9 mouse cellular contexts compared by ENCODE assay signal in the genomic region with DNA sequence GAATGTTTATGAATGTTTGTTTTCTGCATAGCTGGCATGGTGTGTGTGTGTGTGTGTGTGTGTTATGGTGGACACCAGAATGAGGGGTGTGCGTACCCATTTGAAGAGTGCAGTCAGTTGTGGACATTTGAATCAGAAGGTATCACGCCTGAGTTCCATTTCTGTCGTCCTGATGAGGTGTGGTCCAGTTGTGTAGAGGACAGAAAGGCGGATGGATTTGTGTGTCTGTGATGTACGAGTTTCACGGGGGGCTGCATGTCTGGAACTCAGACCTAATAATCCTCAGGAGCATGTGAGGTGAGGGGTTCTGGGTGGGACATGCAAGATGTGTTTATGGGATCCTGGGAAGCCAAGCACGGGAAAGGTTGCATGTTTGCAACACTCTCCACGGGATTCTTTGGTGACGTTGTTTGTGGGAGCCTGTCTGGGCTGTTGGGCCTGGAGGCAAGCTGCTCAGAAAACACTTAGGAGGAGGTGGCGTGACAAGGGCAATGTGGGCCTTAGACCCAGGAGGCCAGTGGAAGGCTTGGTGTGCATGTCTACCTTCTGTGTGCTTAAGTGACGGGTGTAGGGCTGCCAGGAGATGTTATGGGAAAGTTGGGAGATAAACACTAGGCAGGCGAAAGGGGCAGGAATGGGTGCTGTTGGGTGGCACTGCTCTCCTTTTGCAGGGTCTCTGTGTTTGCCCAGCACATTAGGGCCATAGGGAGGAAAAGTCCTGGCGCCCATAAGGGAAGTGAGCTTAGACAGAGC. TPM values are rescaled to one million over a fixed set of nuclear protein-coding genes. Genes with fewer than 3 reads are reported as not detected.
A peak's percentile ranks its signal among the peaks of the same experiment; 100 is the strongest.
DNase-seq lines count a peak whose midpoint lies in the region; ATAC-seq and TF ChIP-seq lines count a peak whose summit lies in the region.
"Had no signal": no experiment of that assay in that cellular context is flagged by ENCODE, and none has a peak within 500 bp of the region (broad histone marks: within the 10 kb centered on the region; RNA-seq: fewer than 3 reads in every experiment).

No protein-coding gene starts in this region.

- H3K36me3 ChIP-seq in heart, embryonic 12.5 days: peaks cover 6% of the 10 kb centered on the region; the same call in 1 of the 2 replicates
- H3K36me3 ChIP-seq in limb, embryonic 12.5 days: no peaks in the 10 kb centered on the region
- no peaks in the 10 kb centered on the region for H3K36me3 ChIP-seq in neural tube, embryonic 12.5 days

- peak overlapping the region; percentile 99 for H3K27ac ChIP-seq in left cerebral cortex, adult 2 months
- peak overlapping the region; percentile 93 for H3K27ac ChIP-seq in heart, embryonic 12.5 days (ENCODE audit: poor library complexity, severe bottlenecking)
- H3K27ac ChIP-seq in limb, embryonic 12.5 days: peak overlapping the region; percentile 66; the same call in 1 of the 2 replicates
- no peak overlapping the region for H3K27ac ChIP-seq in neural tube, embryonic 12.5 days

- WGBS in heart, embryonic 12.5 days: 46% methylated on average over 13 of the region's 13 CpGs
- 55% methylated on average over 13 of the region's 13 CpGs for WGBS in limb, embryonic 12.5 days
- 71% methylated on average over 13 of the region's 13 CpGs for WGBS in neural tube, embryonic 12.5 days

- H3K4me2 ChIP-seq in heart, embryonic 12.5 days: peak overlapping the region; percentile 75
- peak overlapping the region; percentile 78 for H3K4me2 ChIP-seq in limb, embryonic 12.5 days
- H3K4me2 ChIP-seq in neural tube, embryonic 12.5 days (replicated peaks): peak overlapping the region; percentile 81

- H3K27me3 ChIP-seq in heart, embryonic 12.5 days (replicated peaks): no peaks in the 10 kb centered on the region
- no peaks in the 10 kb centered on the region for H3K27me3 ChIP-seq in limb, embryonic 12.5 days
- no peaks in the 10 kb centered on the region for H3K27me3 ChIP-seq in neural tube, embryonic 12.5 days (replicated peaks)

- DNase-seq in left cerebral cortex, adult 2 months (ENCODE audit: extremely low spot score in 1 of 2, low spot score in 2 of 2): no peak
- DNase-seq in left cerebral cortex, adult 9 months (ENCODE audit: low spot score in 2 of 2): no peak
- no peak for DNase-seq in left cerebral cortex, adult 11 months (ENCODE audit: low spot score)
- DNase-seq in adrenal gland, postnatal 4 days (ENCODE audit: low spot score in 2 of 2): no peak
- DNase-seq in left cerebral cortex, postnatal 36 days (ENCODE audit: low spot score in 2 of 2): no peak

- no peaks in the 10 kb centered on the region for H3K9me3 ChIP-seq in heart, embryonic 12.5 days (replicated peaks)
- H3K9me3 ChIP-seq in limb, embryonic 12.5 days: no peaks in the 10 kb centered on the region
- no peaks in the 10 kb centered on the region for H3K9me3 ChIP-seq in neural tube, embryonic 12.5 days

- peaks cover 36% of the 10 kb centered on the region for H3K4me1 ChIP-seq in heart, embryonic 12.5 days (replicated peaks)
- H3K4me1 ChIP-seq in limb, embryonic 12.5 days (replicated peaks): peaks cover 26% of the 10 kb centered on the region
- peaks cover 17% of the 10 kb centered on the region for H3K4me1 ChIP-seq in neural tube, embryonic 12.5 days

- no peak for TF ChIP-seq CTCF in left cerebral cortex, adult 2 months (IDR thresholded peaks at IDR 0.05)

- intact Hi-C loops in left cerebral cortex, adult 2 months (cut with DNase I): loop anchor here (2.0 kb wide), 2 partner anchors 36 to 68 kb away; no protein-coding TSS in a partner anchor
- intact Hi-C loops in left cerebral cortex, postnatal 36 days (cut with DNase I): loop anchor here (1.0 kb wide), 1 partner anchor 36 kb away; no protein-coding TSS in a partner anchor

- H3K9ac ChIP-seq in heart, embryonic 12.5 days: peak overlapping the region; percentile 96
- H3K9ac ChIP-seq in limb, embryonic 12.5 days (replicated peaks): peak overlapping the region; percentile 92
- peak overlapping the region; percentile 92 for H3K9ac ChIP-seq in neural tube, embryonic 12.5 days

- no peak for ATAC-seq in heart, embryonic 12.5 days (ENCODE audit: insufficient number of reproducible peaks, low FRiP score)
- ATAC-seq in limb, embryonic 12.5 days (ENCODE audit: insufficient number of reproducible peaks, insufficient read depth, low FRiP score, low TSS enrichment, low read depth): no peak
- no peak for ATAC-seq in neural tube, embryonic 12.5 days (ENCODE audit: low FRiP score, low read depth)

- H3K4me3 ChIP-seq in left cerebral cortex, adult 2 months: peak overlapping the region; percentile 99
- H3K4me3 ChIP-seq in heart, embryonic 12.5 days: peak overlapping the region; percentile 80
- peak overlapping the region; percentile 86 for H3K4me3 ChIP-seq in limb, embryonic 12.5 days (replicated peaks)
- H3K4me3 ChIP-seq in neural tube, embryonic 12.5 days: peak overlapping the region; percentile 79; the same call in 1 of the 2 replicates

RNA-seq across cellular contexts. Expression of a gene that starts 1.3 kb away (rescaled TPM):
- 100 to 1,000 TPM; 134 to 167 TPM for total RNA-seq in left cerebral cortex, adult 2 months (2021)
- 2.9 and 3.3 TPM in 2 replicates for polyA plus RNA-seq in heart, embryonic 12.5 days (2016; fragmentation: Nextera tagmentation; extraction: Ambion mirVana)
- 1.9 and 2.4 TPM in 2 replicates for polyA plus RNA-seq in limb, embryonic 12.5 days (2016; fragmentation: Nextera tagmentation; extraction: Ambion mirVana)
- polyA plus RNA-seq in neural tube, embryonic 12.5 days (2016; fragmentation: Nextera tagmentation; extraction: Ambion mirVana): 2.3 and 2.4 TPM in 2 replicates
- total RNA-seq in adrenal gland, postnatal 4 days (2021): 10 to 100 TPM; 48.5 to 58.3 TPM
- total RNA-seq in left cerebral cortex, postnatal 36 days (2021): 100 to 1,000 TPM; 122 to 127 TPM

RNA-seq across cellular contexts. Expression of a gene that starts 5.3 kb away (rescaled TPM):
- not detected for total RNA-seq in left cerebral cortex, adult 2 months (2021)
- 0.33 TPM in 2 replicates for polyA plus RNA-seq in heart, embryonic 12.5 days (2016; fragmentation: Nextera tagmentation; extraction: Ambion mirVana)
- polyA plus RNA-seq in limb, embryonic 12.5 days (2016; fragmentation: Nextera tagmentation; extraction: Ambion mirVana): 0.13 and 0.18 TPM in 2 replicates
- polyA plus RNA-seq in neural tube, embryonic 12.5 days (2016; fragmentation: Nextera tagmentation; extraction: Ambion mirVana): not detected in 2 replicates
- total RNA-seq in adrenal gland, postnatal 4 days (2021): not detected
- not detected for total RNA-seq in left cerebral cortex, postnatal 36 days (2021)
- polyA plus RNA-seq: large intestine, adult 2 months had no signal

RNA-seq across cellular contexts. Expression of a gene that starts 8.6 kb away (rescaled TPM):
- total RNA-seq in left cerebral cortex, adult 2 months (2021): 10 to 100 TPM; 55.1 to 56.6 TPM
- polyA plus RNA-seq in heart, embryonic 12.5 days (2016; fragmentation: Nextera tagmentation; extraction: Ambion mirVana): 23.7 and 25.2 TPM in 2 replicates
- 27.2 and 38.1 TPM in 2 replicates for polyA plus RNA-seq in limb, embryonic 12.5 days (2016; fragmentation: Nextera tagmentation; extraction: Ambion mirVana)
- polyA plus RNA-seq in neural tube, embryonic 12.5 days (2016; fragmentation: Nextera tagmentation; extraction: Ambion mirVana): 28.5 and 31.2 TPM in 2 replicates
- total RNA-seq in adrenal gland, postnatal 4 days (2021): 100 to 1,000 TPM in 1 of 2 experiments, 10 to 100 TPM in 1; 92.4 to 108 TPM
- 10 to 100 TPM; 53.5 to 59.7 TPM for total RNA-seq in left cerebral cortex, postnatal 36 days (2021)

RNA-seq across cellular contexts. Expression of a gene that starts 28.7 kb away (rescaled TPM):
- total RNA-seq in left cerebral cortex, adult 2 months (2021): 1 to 10 TPM; 1.0 to 1.4 TPM
- 5.6 and 7.7 TPM in 2 replicates for polyA plus RNA-seq in heart, embryonic 12.5 days (2016; fragmentation: Nextera tagmentation; extraction: Ambion mirVana)
- polyA plus RNA-seq in limb, embryonic 12.5 days (2016; fragmentation: Nextera tagmentation; extraction: Ambion mirVana): 15.4 and 17.1 TPM in 2 replicates
- polyA plus RNA-seq in neural tube, embryonic 12.5 days (2016; fragmentation: Nextera tagmentation; extraction: Ambion mirVana): 5.3 and 5.8 TPM in 2 replicates
- 1 to 10 TPM; 3.6 to 4.0 TPM for total RNA-seq in adrenal gland, postnatal 4 days (2021)
- under 1 TPM; 0.66 to 0.81 TPM for total RNA-seq in left cerebral cortex, postnatal 36 days (2021)

RNA-seq across cellular contexts. Expression of a gene that starts 34.6 kb away (rescaled TPM):
- total RNA-seq in left cerebral cortex, adult 2 months (2021): 10 to 100 TPM; 15.9 to 19.8 TPM
- polyA plus RNA-seq in heart, embryonic 12.5 days (2016; fragmentation: Nextera tagmentation; extraction: Ambion mirVana): 2.3 and 2.4 TPM in 2 replicates
- polyA plus RNA-seq in limb, embryonic 12.5 days (2016; fragmentation: Nextera tagmentation; extraction: Ambion mirVana): 1.2 and 1.5 TPM in 2 replicates
- polyA plus RNA-seq in neural tube, embryonic 12.5 days (2016; fragmentation: Nextera tagmentation; extraction: Ambion mirVana): 4.1 and 5.6 TPM in 2 replicates
- total RNA-seq in adrenal gland, postnatal 4 days (2021): 1 to 10 TPM; 3.4 to 4.8 TPM
- 10 to 100 TPM; 14.1 to 18.7 TPM for total RNA-seq in left cerebral cortex, postnatal 36 days (2021)
